Mouse (Mus musculus) E14TG2a.4 (cell line): ENCODE measurements around the gene Sctr.
A peak's percentile ranks its signal among the peaks of the same experiment; 100 is the strongest.
"Not testable (repeated sequence)": the region's sequence is repeated elsewhere in the genome, so short reads cannot be mapped to it uniquely, and the experiment has no call there.

Source experiments
- CTCF ChIP-seq: conservative IDR thresholded peaks from 2 replicates; pipeline ENCODE4 v1.5.1; 2014; ENCODE audit warnings: low read length
- NANOG ChIP-seq: IDR thresholded peaks from 2 replicates; pipeline ENCODE4 v1.6.1; 2014; ENCODE audit warnings: borderline replicate concordance, low read length, mixed read lengths
- POU5F1 ChIP-seq: IDR thresholded peaks from 2 replicates; pipeline ENCODE4 v1.6.1; 2014; ENCODE audit warnings: low read length, borderline replicate concordance

GRCm38 (mm10) chr1:120093482-120094134, 86.9 kb downstream of the Sctr start:
- TF ChIP-seq CTCF, result peak; percentile 81
- not testable (repeated sequence) for TF ChIP-seq POU5F1, NANOG
